Mouse (Mus musculus) forebrain, embryonic 13.5 days (tissue): Measurements from ENCODE around the gene Cisd3. TPM values are rescaled to one million over a fixed set of nuclear protein-coding genes. Genes with fewer than 3 reads are reported as not detected.

Source experiments
- ATAC-seq: fragments of 200-750 bp; cut with Nextera tagmentation; 2 replicates; pipeline ENCODE4 v1.8.0; 2017
- H3K27ac ChIP-seq: fragments of 300-500 bp; sonication (generic); 2 replicates; pipeline ENCODE4 v1.5.1; 2015; ENCODE audit warnings: inconsistent platforms, mild to moderate bottlenecking, moderate library complexity
- H3K27me3 ChIP-seq: fragments of 300-500 bp; sonication (generic); 2 replicates; pipeline ENCODE4 v1.6.1; 2015; ENCODE audit warnings: mild to moderate bottlenecking, inconsistent platforms
- H3K36me3 ChIP-seq: fragments of 300-500 bp; sonication (generic); 2 replicates; pipeline ENCODE4 v1.6.1; 2015; ENCODE audit warnings: mild to moderate bottlenecking, inconsistent platforms; ENCODE audit not compliant: poor library complexity, severe bottlenecking
- H3K4me1 ChIP-seq: fragments of 300-500 bp; sonication (generic); 2 replicates; pipeline ENCODE4 v1.6.1; 2015; ENCODE audit warnings: inconsistent platforms
- H3K4me2 ChIP-seq: fragments of 300-500 bp; sonication (generic); 2 replicates; pipeline ENCODE4 v1.6.1; 2015; ENCODE audit warnings: inconsistent platforms, mild to moderate bottlenecking, moderate library complexity
- H3K4me3 ChIP-seq: fragments of 300-500 bp; sonication (generic); 2 replicates; pipeline ENCODE4 v1.5.1; 2015; ENCODE audit warnings: mild to moderate bottlenecking, inconsistent platforms
- H3K9ac ChIP-seq: fragments of 300-500 bp; sonication (generic); 2 replicates; pipeline ENCODE4 v1.6.1; 2015; ENCODE audit warnings: mild to moderate bottlenecking, inconsistent platforms
- H3K9me3 ChIP-seq: fragments of 300-500 bp; sonication (generic); replicated peaks from 2 replicates; pipeline ENCODE4 v1.6.1; 2016; ENCODE audit warnings: inconsistent platforms
- WGBS: fragments of 180-500 bp; shearing (Covaris S2); methylation state at CpG from one replicate; pipeline ENCODE4 v1.1.7; 2015; 5-methylcytosine and 5-hydroxymethylcytosine counted together
- polyA plus RNA-seq: library from polyadenylated mRNA; unstranded; fragments of >200 nt; fragmentation: Nextera tagmentation; extraction: Ambion mirVana; gene quantifications from 2 replicates; pipeline ENCODE4 v1.2.1, GENCODE M21; 2015

The Cisd3 gene
- polyA plus RNA-seq, 1 experiment from 2014 or later, result 17.3 TPM

DNA sequence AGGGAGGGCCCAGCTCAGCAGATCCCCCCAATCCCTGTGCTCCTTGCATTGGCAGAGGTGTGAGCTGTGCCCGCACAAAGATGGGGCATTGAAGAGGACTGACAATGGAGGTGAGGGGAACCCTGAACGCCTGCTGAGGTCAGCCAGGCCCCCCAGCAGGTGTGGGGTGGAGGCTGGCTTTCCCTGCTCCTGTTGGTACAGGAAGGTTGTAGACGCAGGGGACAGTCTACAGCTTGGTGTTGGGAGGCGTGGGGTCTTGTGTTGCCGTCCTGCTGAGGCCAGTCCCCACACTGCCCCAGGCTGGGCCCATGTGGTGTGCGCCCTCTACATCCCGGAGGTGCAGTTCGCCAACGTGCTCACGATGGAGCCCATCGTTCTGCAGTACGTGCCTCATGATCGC, 20.2 kb upstream of the Cisd3 start:
- peaks cover 61% of the 10 kb centered on the region for H3K4me1 ChIP-seq
- H3K27ac ChIP-seq, result no peak overlapping the region
- peaks cover 22% of the 10 kb centered on the region for H3K27me3 ChIP-seq
- H3K9me3 ChIP-seq, result no peaks in the 10 kb centered on the region
- H3K4me2 ChIP-seq, result peak overlapping the region; percentile 82
- WGBS, result 85% methylated on average over 13 of the region's 13 CpGs
- no peak for ATAC-seq
- H3K9ac ChIP-seq, result peak overlapping the region; percentile 43; the same call in 1 of the 2 replicates
- H3K36me3 ChIP-seq, result peaks cover 51% of the 10 kb centered on the region
- H3K4me3 ChIP-seq, result peak overlapping the region; percentile 90

DNA sequence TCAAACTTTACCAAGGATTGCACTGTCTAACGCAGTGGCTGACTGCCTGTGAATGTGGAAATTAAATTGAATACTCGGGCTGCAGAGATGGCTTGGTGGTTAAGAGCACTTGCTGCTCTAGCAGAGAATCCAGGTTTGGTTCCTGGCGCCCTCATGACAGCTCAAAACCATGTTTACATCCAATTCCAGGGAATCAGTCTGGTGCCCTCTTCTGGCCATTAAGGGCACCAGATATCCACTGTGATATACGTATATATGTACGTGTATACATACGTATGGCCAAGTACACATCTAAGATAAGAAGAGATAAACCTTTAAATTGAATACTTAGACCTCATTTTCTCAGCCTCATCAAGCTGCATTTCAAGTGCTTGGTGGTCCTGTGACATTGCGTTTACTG, 19.4 kb upstream of the Cisd3 start:
- peaks cover 60% of the 10 kb centered on the region for H3K4me1 ChIP-seq
- H3K27ac ChIP-seq, result no peak overlapping the region
- peaks cover 15% of the 10 kb centered on the region for H3K27me3 ChIP-seq
- 91% methylated on average over 7 of the region's 7 CpGs for WGBS
- H3K9me3 ChIP-seq, result no peaks in the 10 kb centered on the region
- no peak overlapping the region for H3K9ac ChIP-seq
- peaks cover 58% of the 10 kb centered on the region for H3K36me3 ChIP-seq
- no peak for ATAC-seq
- 0 out of 2 replicates have a peak overlapping the region, but pooled peaks have one; percentile 1 for H3K4me3 ChIP-seq
- H3K4me2 ChIP-seq, result no peak overlapping the region

GRCm38 (mm10) chr11:97666794-97667193, 18.8 kb upstream of the Cisd3 start:
- Histone ChIP-seq H3K9me3 (no peaks in the 10 kb centered on the region), H3K4me1 (peaks cover 54% of the 10 kb centered on the region), H3K36me3 (peaks cover 64% of the 10 kb centered on the region), H3K27me3 (peaks cover 9% of the 10 kb centered on the region), H3K27ac (no peak overlapping the region), H3K4me2 (no peak overlapping the region), H3K4me3 (no peak overlapping the region), H3K9ac (no peak overlapping the region)
- 90% methylated on average over 15 of the region's 15 CpGs for WGBS
- no peak for ATAC-seq

DNA sequence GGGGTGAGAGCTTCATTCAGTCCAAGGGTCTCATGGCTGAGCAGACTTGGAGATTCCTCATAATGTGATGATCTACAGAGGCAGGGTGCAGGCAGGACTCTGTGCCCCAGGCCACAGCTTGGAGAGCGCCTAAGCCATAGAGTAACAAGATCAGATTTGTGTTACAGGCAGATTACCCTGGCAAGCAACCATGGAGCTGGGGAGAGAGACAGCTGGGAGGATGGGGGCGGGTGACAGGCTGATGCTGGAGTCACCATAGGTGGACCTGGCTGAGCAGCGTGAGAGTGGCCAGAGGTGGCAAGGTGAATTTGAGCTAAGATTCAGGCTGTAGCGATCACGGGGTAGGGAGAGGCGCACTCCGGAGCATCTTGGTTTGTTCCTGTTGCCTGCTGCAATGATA, 17.5 kb upstream of the Cisd3 start:
- WGBS, result 90% methylated on average over 7 of the region's 7 CpGs
- Histone ChIP-seq H3K4me3 (no peak overlapping the region), H3K9me3 (no peaks in the 10 kb centered on the region), H3K4me1 (peaks cover 44% of the 10 kb centered on the region), H3K27me3 (no peaks in the 10 kb centered on the region), H3K9ac (no peak overlapping the region), H3K4me2 (no peak overlapping the region), H3K27ac (no peak overlapping the region), H3K36me3 (peaks cover 78% of the 10 kb centered on the region)
- ATAC-seq, result no peak

- 43% methylated on average over 15 of the region's 15 CpGs for WGBS
- H3K4me3 ChIP-seq, result no peak overlapping the region
- H3K9ac ChIP-seq, result peak overlapping the region; percentile 38
- no peak for ATAC-seq
- peaks cover 41% of the 10 kb centered on the region for H3K4me1 ChIP-seq
- peak overlapping the region; percentile 74 for H3K27ac ChIP-seq
- H3K9me3 ChIP-seq, result no peaks in the 10 kb centered on the region
- no peaks in the 10 kb centered on the region for H3K27me3 ChIP-seq
- peaks cover 89% of the 10 kb centered on the region for H3K36me3 ChIP-seq
- peak overlapping the region; percentile 17; the same call in 1 of the 2 replicates for H3K4me2 ChIP-seq
These were observed 16.4 kb upstream of the Cisd3 start for GRCm38 (mm10) chr11:97669268-97669667.

GRCm38 (mm10) chr11:97669829-97670228, 15.8 kb upstream of the Cisd3 start:
- Histone ChIP-seq H3K9me3 (no peaks in the 10 kb centered on the region), H3K4me2 (peak overlapping the region; percentile 17), H3K4me3 (no peak overlapping the region), H3K36me3 (peaks cover 95% of the 10 kb centered on the region), H3K27me3 (no peaks in the 10 kb centered on the region), H3K27ac (peak overlapping the region; percentile 74), H3K4me1 (peaks cover 35% of the 10 kb centered on the region), H3K9ac (peak overlapping the region; percentile 38)
- WGBS, result 30% methylated on average over 5 of the region's 6 CpGs
- no peak for ATAC-seq

- Histone ChIP-seq H3K9me3 (no peaks in the 10 kb centered on the region), H3K4me1 (peaks cover 29% of the 10 kb centered on the region), H3K9ac (no peak overlapping the region), H3K4me2 (peak overlapping the region; percentile 17; the same call in 1 of the 2 replicates), H3K27me3 (no peaks in the 10 kb centered on the region), H3K4me3 (no peak overlapping the region), H3K27ac (peak overlapping the region; percentile 74; the same call in 1 of the 2 replicates), H3K36me3 (peaks cover 98% of the 10 kb centered on the region)
- WGBS, result 62% methylated on average over 13 of the region's 13 CpGs
- ATAC-seq, result no peak
These were observed 15.1 kb upstream of the Cisd3 start for GRCm38 (mm10) chr11:97670234-97671176.

DNA sequence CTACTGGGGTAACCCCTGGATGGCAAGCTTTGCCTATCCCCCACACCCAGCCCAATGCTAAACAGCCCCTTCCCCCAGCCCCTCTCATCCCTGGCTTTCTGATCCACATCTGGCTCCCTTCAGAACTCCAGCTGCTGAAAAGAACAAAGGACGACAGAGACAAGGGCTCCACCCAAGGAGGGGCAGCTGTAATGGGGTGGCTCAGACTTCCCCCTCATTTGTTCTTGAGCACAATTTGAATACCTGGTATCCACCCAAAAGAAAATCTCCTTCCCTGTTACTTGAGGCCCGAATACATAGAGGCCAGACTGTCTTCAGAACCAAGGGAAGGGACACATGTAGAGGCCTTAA, 14.5 kb upstream of the Cisd3 start:
- Histone ChIP-seq H3K4me2 (no peak overlapping the region), H3K9ac (no peak overlapping the region), H3K9me3 (no peaks in the 10 kb centered on the region), H3K27ac (no peak overlapping the region), H3K4me3 (no peak overlapping the region), H3K4me1 (peaks cover 32% of the 10 kb centered on the region), H3K36me3 (peaks cover 98% of the 10 kb centered on the region), H3K27me3 (no peaks in the 10 kb centered on the region)
- ATAC-seq, result no peak
- WGBS, result 47% methylated on average over 2 of the region's 2 CpGs

GRCm38 (mm10) chr11:97673148-97673547, 12.5 kb upstream of the Cisd3 start:
- Histone ChIP-seq H3K4me2 (no peak overlapping the region), H3K4me1 (peaks cover 52% of the 10 kb centered on the region), H3K9ac (no peak overlapping the region), H3K27ac (no peak overlapping the region), H3K36me3 (peaks cover 99% of the 10 kb centered on the region), H3K4me3 (no peak overlapping the region), H3K9me3 (no peaks in the 10 kb centered on the region), H3K27me3 (no peaks in the 10 kb centered on the region)
- no peak for ATAC-seq
- 77% methylated on average over 11 of the region's 11 CpGs for WGBS

GRCm38 (mm10) chr11:97676050-97676754, 9.4 kb upstream of the Cisd3 start:
- Histone ChIP-seq H3K9me3 (no peaks in the 10 kb centered on the region), H3K4me2 (no peak overlapping the region), H3K4me3 (no peak overlapping the region), H3K27ac (no peak overlapping the region), H3K27me3 (no peaks in the 10 kb centered on the region), H3K9ac (0 out of 2 replicates have a peak overlapping the region, but pooled peaks have one; percentile 22), H3K4me1 (peaks cover 35% of the 10 kb centered on the region), H3K36me3 (peaks cover 95% of the 10 kb centered on the region)
- WGBS, result 78% methylated on average over 15 of the region's 15 CpGs
- no peak for ATAC-seq

DNA sequence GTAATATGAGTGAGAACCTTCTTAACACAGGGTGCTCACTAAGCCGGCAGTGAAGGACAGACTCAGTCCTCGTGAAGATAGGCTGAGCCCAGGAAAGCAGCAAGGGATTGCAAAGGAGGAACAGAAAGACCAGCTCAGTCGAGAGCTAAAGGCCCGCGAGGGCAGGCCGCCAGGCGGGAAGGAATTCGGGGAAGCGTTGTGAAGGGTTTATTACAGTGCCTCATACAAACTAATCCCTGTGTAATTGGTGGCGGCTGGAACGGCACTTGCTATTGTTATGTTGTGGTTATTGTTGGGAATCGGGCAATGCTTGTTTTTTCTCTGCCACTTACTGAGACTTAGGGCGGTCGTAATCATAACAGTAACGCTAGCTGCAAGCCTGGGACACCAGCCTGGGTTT, 8.2 kb upstream of the Cisd3 start:
- 9% methylated on average over 15 of the region's 15 CpGs for WGBS
- peak overlapping the region; percentile 54; the same call in 1 of the 2 replicates for H3K9ac ChIP-seq
- H3K4me1 ChIP-seq, result peaks cover 35% of the 10 kb centered on the region
- no peaks in the 10 kb centered on the region for H3K27me3 ChIP-seq
- no peaks in the 10 kb centered on the region for H3K9me3 ChIP-seq
- peak overlapping the region; percentile 31 for H3K27ac ChIP-seq
- no peak overlapping the region; the same call in 1 of the 2 replicates for H3K4me3 ChIP-seq
- peak overlapping the region; percentile 3; the same call in 1 of the 2 replicates for H3K4me2 ChIP-seq
- no peak for ATAC-seq
- peaks cover 95% of the 10 kb centered on the region for H3K36me3 ChIP-seq

DNA sequence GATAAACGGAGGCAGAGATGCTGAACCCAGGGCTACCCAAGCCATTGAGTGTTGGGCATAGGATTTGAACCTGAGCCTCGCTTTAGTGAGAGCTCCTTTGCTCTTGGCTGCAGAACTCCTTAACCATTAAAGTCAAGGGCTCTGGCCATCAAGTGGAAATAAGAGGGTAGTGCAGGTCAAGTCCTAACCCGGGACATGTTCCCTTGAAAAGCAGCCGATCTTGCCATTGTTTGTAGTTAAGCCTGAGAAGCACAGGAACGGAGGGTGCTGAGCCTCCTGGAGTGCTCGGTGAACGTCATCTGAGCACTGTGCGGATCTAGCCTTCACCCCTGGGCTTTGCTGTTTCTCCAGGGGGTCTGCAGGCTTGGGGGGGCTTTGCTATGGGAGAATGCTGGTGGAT, 7.8 kb upstream of the Cisd3 start:
- Histone ChIP-seq H3K4me1 (peaks cover 35% of the 10 kb centered on the region), H3K4me3 (no peak overlapping the region; the same call in 1 of the 2 replicates), H3K36me3 (peaks cover 95% of the 10 kb centered on the region), H3K4me2 (no peak overlapping the region), H3K9ac (0 out of 2 replicates have a peak overlapping the region, but pooled peaks have one; percentile 21), H3K9me3 (no peaks in the 10 kb centered on the region), H3K27ac (peak overlapping the region; percentile 31), H3K27me3 (no peaks in the 10 kb centered on the region)
- WGBS, result 31% methylated on average over 8 of the region's 8 CpGs
- no peak for ATAC-seq
